Mouse (Mus musculus) right cerebral cortex, postnatal 36 days (tissue): ENCODE results near the gene Gm21885.
"Not testable (repeated sequence)": the region's sequence is repeated elsewhere in the genome, so short reads cannot be mapped to it uniquely, and the experiment has no call there.

Experiments
- DNase-seq, 2 experiments: peaks; one replicate each; pipeline ENCODE4 v3.0.0; 2022; ENCODE audit warnings: low spot score in 2 of 2, mixed read lengths in 1 of 2

Gene Gm21885

GRCm38 (mm10) chr11:94281199-94282181 is at the start of gene Gm21885:
Gene Gm21885, plus strand, starts transcription at chr11:94281873.
- DNase-seq = no peak

GRCm38 (mm10) chr11:94233405-94233804 is 48.3 kb upstream of the Gm21885 start:
- DNase-seq = no peak

GRCm38 (mm10) chr11:94234380-94234779 is 47.3 kb upstream of the Gm21885 start:
- DNase-seq = no peak

GRCm38 (mm10) chr11:94234857-94235256 is 46.8 kb upstream of the Gm21885 start:
- no peak for DNase-seq

- peak; percentile 53 to 65 for DNase-seq
These were observed 45.6 kb upstream of the Gm21885 start for GRCm38 (mm10) chr11:94236074-94236473.

GRCm38 (mm10) chr11:94238786-94239185 is 42.9 kb upstream of the Gm21885 start:
- DNase-seq = no peak

GRCm38 (mm10) chr11:94239706-94240105 is 42.0 kb upstream of the Gm21885 start:
- no peak for DNase-seq

GRCm38 (mm10) chr11:94242760-94243421 is 38.8 kb upstream of the Gm21885 start:
- no peak for DNase-seq

GRCm38 (mm10) chr11:94243422-94244180 is 38.1 kb upstream of the Gm21885 start:
- DNase-seq = no peak

- DNase-seq = no peak
These were observed 37.3 kb upstream of the Gm21885 start for GRCm38 (mm10) chr11:94244385-94244784.

GRCm38 (mm10) chr11:94245955-94246788 is 35.5 kb upstream of the Gm21885 start, which contains the start of gene Wfikkn2:
Gene Wfikkn2, minus strand, starts transcription at chr11:94246005.
- DNase-seq = peak in 1 of 2 experiments; percentile 17

GRCm38 (mm10) chr11:94246789-94247061 is 34.9 kb upstream of the Gm21885 start:
- DNase-seq = no peak

- no peak for DNase-seq
These were observed 28.5 kb upstream of the Gm21885 start for GRCm38 (mm10) chr11:94253156-94253555.

- DNase-seq = no peak
These were observed 28.0 kb upstream of the Gm21885 start for GRCm38 (mm10) chr11:94253691-94254090.

- no peak for DNase-seq
These were observed 25.9 kb upstream of the Gm21885 start for GRCm38 (mm10) chr11:94255733-94256132.

GRCm38 (mm10) chr11:94257987-94258386 is 23.7 kb upstream of the Gm21885 start:
- no peak for DNase-seq

GRCm38 (mm10) chr11:94259814-94260213 is 21.9 kb upstream of the Gm21885 start:
- DNase-seq = no peak

- no peak for DNase-seq
These were observed 19.9 kb upstream of the Gm21885 start for GRCm38 (mm10) chr11:94261585-94262370.

GRCm38 (mm10) chr11:94265134-94265785 is 16.4 kb upstream of the Gm21885 start:
- DNase-seq = peak in 1 of 2 experiments; percentile 22

GRCm38 (mm10) chr11:94266155-94266554 is 15.5 kb upstream of the Gm21885 start:
- DNase-seq = not testable (repeated sequence)
